Mouse (Mus musculus) CD8-positive naive resting alpha-beta T cell, adult 2 months (primary cell): ENCODE data around the gene Gm1043.

Experiments used
- DNase-seq, 2 experiments: peaks; one replicate each; pipeline ENCODE4 v3.0.0; 2022; ENCODE audit warnings: low read depth in 2 of 2, low spot score in 2 of 2

Gm1043 gene

DNA sequence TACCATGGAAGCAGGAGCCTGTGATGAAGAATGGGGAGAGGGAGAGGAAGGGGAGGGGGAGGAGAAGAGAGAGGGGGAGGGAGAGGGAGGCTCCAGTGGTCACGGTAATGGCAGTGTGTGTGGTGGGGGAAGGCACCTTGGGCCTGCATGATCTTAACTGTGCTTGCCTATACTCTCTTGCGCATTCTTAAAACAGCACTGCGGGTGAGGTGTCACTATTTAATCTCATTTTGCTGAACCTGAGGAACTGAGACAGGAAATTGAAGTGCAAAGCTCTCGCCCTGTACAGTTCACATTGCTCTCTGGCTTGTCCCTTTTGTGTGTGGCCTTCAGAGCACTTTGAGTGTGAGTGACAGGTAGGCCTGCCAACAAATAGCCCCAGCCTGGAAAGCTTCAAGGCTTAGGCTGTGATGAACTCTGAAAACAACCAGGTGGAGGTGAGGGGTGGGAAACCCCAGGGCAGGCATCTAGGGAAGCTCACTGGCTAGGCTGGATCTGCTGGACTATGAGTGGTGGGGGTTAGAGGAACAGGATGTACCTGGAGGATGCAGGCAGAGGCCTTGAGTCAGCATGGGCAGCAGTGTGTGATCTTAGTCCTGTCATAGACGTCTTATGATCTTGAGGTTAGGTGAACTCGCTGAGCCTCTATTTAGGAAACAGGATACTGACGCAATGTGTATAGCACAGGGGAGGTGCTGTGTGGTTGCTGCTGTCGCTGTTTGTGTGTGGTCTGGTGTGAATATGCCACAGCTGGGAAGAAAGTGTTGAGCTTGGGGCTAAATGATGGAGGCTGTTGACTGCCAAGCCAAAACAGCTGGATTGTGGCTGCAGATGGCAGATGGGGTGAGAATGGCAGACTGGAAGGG is 18.2 kb upstream of the Gm1043 start:
- peak; percentile 77 to 78 for DNase-seq

DNA sequence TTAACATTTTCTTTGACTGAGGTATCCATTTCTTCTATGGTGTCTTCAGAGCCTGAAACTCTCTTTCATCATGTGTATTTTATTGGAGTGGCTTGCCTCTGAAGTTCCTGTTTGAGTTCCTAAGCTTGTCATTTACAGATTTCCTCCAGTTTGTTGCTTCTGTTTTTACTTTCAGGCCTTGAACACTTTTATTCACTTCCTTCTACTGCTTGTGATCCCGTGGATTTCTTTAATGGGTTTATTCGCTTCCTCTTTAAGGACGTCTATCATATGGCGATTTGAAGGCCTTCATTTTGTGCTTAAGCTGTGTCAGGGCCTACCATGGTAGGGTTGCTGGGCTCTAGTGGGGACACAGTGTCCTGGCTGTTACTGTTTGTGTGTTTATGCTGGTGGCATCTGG is 11.5 kb upstream of the Gm1043 start:
- no peak for DNase-seq

- DNase-seq, result no peak
Observed at GRCm38 (mm10) chr5:37076692-37077329, 8.4 kb upstream of the Gm1043 start.

- DNase-seq, result no peak
Observed at GRCm38 (mm10) chr5:37077330-37077698, 7.9 kb upstream of the Gm1043 start.

- DNase-seq, result no peak
Observed at GRCm38 (mm10) chr5:37079484-37079883, 5.7 kb upstream of the Gm1043 start.

DNA sequence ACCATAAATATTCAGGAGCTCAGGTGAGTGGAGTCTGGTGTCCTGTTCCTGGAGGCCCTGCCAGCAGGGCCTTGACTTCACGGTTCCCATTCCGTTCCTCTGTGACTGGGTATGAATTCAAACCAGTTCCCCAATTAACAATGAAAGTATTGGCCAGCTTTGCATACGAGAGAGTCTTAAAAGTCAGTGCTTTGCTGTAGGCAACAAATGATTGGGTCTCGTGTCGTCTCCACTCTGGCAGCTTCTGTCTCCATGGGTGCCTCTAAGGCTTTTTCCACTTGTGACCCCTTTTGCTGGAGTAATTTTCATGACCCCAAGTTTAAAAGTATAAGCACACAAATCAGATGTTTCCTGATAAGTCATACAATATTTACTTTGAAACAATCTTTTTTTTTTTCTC is 4.6 kb upstream of the Gm1043 start:
- DNase-seq, result no peak

GRCm38 (mm10) chr5:37082420-37082819 is 2.8 kb upstream of the Gm1043 start:
- peak in 1 of 2 experiments; percentile 32 for DNase-seq

- DNase-seq, result peak in 1 of 2 experiments; percentile 25
Observed at GRCm38 (mm10) chr5:37083209-37083770, 1.9 kb upstream of the Gm1043 start.

GRCm38 (mm10) chr5:37083850-37084249 is 1.3 kb upstream of the Gm1043 start:
- no peak for DNase-seq

- no peak for DNase-seq
Observed at GRCm38 (mm10) chr5:37085918-37086317, 748 bp downstream of the Gm1043 start.

GRCm38 (mm10) chr5:37087786-37088185 is 2.6 kb downstream of the Gm1043 start:
- DNase-seq, result no peak

DNA sequence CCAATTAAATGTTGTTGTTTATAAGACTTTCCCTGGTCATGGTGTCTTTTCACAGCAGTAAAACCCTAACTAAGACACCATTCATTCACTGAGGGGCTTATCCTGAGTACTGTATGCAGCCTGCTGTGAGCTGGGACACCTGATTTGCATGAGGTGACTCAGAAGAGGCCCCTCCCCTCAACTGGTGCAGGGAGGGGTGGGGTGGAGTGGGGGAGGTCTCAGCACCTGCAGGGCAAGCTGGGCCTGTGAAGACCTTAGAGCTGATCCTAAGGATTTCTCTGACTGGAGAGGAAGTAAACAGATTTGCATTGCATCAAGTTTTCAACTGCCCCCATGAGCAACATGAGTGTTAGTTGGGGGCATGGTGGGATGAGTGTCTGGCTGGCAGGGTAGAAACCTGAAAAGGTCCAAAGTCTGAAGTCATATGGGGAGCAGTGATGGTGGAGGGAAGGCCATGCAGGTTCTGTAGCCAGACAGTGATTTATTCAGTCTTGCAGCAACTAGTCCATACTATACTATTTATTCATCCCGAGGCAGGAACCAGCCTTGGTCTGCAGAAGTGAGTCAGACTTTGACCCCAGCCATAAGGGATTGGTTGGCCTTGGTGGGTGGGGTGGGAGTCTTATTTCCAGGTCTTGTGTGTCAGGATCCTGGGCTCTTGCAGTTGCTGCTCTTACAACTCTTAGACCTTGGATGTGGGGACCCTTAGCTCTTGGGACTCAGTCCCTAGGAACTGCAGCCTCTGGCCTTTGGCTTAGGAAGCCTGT is 3.4 kb downstream of the Gm1043 start:
- DNase-seq, result no peak

- no peak for DNase-seq
Observed at GRCm38 (mm10) chr5:37091171-37091628, 6.0 kb downstream of the Gm1043 start.

- no peak for DNase-seq
Observed at GRCm38 (mm10) chr5:37094941-37095340, 9.8 kb downstream of the Gm1043 start.

GRCm38 (mm10) chr5:37097591-37097990 is 12.4 kb downstream of the Gm1043 start:
- DNase-seq, result no peak

DNA sequence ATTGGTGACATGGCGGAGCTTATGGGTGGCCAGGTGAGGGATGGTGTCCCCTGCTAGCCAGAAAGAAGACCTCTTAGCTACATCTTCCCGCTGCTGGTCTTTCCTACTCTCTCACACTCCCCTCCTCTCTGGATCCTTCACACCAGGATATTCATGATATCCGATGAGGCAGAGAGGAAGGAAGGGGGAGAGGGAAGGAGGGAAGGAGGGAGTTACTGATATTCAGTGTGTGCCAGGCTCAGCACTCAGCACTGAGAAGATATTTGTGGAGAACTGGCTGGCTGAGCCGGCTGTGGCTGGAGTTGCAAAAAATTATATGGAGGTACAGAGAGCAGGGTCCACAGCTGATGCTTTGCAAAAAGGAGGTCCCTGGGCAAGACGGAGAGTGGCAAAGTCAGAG is 15.6 kb downstream of the Gm1043 start:
- no peak for DNase-seq

DNA sequence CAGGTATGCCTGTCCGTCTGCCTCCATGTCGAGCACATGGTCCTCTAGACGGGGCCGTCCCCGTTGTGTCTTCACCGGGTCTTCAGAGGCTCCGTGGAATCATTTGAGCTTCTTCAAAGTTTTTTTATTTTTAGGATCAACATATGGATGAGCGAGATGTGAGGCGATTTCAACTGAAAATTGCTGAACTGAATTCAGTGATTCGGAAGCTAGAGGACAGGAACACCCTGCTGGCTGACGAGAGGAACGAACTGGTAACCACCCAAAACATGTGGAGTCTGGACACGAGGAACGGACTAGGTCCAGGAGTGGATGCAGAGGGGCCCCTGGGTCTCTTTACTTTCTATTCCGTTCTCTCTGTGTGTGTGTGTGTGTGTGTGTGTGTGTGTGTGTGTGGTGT is 16.5 kb downstream of the Gm1043 start:
- no peak for DNase-seq

DNA sequence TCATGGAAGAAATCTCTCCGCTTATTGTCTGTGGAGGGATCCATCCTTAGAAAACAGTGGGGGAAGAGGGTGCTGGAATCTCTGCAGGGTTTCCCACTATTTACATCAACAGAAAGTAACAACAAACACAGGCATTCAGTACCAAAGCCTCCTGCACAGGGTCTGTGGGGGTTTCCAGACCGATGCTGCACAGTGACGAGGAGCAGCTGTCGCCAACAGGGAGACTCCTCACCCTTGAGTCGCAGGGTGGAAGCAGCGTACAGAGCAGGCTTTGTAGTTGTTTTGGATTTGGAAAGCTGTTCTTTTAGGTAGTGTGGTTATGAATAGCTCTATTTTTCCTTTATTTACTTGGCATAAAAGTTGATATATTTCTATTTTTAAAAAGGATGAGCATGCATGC is 16.9 kb downstream of the Gm1043 start:
- no peak for DNase-seq

DNA sequence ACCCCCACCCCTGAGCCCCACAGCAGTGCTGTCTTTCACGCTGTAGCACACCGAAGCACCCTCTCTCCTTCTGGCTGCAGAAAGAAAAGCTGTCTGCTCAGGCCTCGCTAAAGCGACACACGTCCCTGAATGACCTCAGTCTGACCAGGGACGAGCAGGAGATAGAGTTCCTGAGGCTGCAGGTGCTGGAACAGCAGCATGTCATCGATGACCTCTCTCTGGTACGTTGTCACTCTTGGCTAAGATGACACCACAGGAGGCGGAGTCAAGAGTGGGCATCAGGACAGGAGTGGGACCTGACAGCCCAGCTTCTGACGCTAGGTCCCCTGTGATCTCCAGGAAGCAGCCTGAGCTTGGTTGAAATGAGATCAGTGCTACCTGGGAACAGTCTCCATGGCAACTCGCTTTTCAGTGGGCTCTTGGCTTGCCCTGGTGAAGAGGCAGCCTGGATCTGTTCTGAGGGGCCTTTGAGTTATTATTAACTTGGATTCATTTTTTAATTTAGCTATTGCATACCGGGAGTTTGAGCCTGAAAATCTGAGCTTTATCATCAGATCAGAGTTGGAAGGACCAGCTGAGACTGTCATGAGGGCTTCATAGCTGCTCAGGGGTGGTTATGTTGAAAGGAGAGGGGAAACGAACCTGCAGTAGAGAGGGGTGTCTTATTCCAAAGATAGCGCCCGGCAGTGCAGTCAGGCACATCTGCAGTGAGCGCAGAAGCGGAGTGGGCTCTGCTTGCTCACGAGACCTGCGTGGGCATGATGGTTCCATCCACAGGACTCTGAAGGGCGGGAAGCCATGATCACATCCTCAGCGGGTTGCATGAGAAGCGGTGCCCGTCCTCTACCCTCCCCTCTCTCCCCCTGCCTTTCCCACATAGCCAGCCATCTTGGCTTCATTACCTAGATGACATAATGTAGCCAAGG is 20.6 kb downstream of the Gm1043 start:
- DNase-seq, result no peak

GRCm38 (mm10) chr5:37107111-37107510 is 21.9 kb downstream of the Gm1043 start:
- no peak for DNase-seq
